Mouse (Mus musculus) right cerebral cortex, postnatal 10 days (tissue): ENCODE measurements around the gene Thsd7b.

Experiments used
- DNase-seq, 2 experiments: peaks; one replicate each; pipeline ENCODE4 v3.0.0; 2021; ENCODE audit warnings: low spot score in 2 of 2

Gene Thsd7b

DNA sequence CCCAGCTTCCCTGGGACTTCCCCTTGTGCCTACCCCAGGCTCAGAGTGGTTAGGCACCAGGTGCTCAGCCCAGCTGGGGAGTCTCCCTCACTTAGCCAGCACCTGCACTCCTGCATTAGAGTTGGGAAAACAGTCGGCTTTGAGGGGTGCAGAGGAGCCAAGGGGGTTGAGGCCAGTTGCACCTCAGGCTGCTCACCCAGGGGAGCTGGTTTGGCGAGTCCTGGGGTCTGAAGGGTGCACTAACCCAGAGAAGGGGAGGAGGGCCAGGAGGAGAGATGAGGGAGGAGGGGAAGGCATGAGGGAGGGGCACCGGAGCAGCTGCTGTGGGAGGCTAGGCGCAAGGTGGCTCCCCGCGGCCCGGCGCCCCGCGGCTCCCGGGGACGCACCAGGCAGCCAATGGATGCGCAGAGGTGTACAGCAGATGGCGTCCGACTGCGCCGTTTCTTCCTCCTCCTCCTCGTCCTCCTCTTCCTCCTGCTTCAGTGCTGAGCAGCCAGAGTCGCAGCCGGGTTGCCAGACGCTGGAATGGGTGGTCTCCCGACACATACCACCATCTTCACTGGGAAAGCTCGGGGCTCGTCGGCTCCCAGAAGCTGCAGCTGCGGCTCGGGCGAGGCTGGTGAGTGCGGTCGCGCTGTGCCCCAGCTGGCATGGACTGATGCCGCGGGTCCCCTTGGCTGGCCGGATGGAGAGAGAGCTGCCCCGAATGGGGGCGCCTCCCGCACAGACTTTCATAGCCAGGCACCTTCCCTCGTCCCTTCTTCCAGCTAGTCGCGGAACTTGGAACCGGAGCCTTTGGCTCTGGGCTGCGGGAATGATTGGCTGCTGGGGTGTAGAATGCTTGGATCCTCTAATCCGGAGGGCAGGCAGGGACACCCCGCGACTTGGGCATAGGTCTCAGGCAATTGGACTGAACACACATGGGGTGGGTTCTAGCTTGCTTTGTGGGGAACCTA, at the start of gene Thsd7b:
Gene Thsd7b (plus strand): TSS at position 321 of the 956 bp plus-strand sequence.
- DNase-seq: peak; percentile 64 to 65

GRCm38 (mm10) chr1:129244292-129244691, 28.8 kb upstream of the Thsd7b start:
- DNase-seq: peak; percentile 30 to 46

GRCm38 (mm10) chr1:129250704-129251443, 22.2 kb upstream of the Thsd7b start:
- DNase-seq: no peak

DNA sequence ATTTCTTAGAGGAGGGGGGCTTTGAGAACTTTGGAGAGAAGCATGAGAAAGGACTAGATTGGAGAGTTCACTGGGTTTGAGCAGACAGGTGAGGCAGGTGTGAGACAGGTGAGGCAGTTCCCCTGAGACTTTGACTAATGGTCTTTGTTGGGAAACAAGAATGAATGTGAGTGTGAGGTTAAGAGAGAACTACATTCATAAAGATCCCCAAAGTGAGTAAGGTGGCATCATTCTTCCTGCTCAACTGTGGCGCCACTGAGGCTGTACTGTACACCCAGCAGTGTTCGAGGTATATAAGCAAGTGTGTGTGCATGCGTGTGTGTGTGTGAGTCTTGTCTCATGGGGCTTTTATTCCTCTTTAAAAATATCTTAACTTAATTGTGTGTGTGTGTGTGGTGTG, 6.4 kb upstream of the Thsd7b start:
- no peak for DNase-seq

DNA sequence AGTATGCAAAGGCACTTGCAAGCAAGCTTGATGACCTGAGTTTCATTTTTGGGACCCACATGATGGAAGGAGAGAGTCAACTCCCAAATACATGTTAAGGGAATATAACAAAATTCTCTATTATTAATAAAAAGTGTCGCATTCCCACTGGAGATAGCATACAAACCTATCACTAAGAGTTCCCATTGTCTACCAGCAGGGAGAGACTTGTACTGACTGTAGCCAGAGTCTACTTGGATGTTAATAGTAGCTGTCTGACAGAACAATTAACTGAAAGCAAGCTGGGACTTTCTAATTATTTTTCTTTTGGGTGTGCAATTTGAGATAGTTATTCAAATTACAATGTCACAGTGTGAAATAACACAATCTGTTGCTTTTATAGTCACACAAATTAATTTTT, 31.1 kb downstream of the Thsd7b start:
- DNase-seq: no peak

- peak; percentile 24 for DNase-seq
These were observed 51.3 kb downstream of the Thsd7b start for GRCm38 (mm10) chr1:129324388-129324787.

GRCm38 (mm10) chr1:129324798-129325197, 51.7 kb downstream of the Thsd7b start:
- no peak for DNase-seq

- no peak for DNase-seq
These were observed 83.5 kb downstream of the Thsd7b start for GRCm38 (mm10) chr1:129356631-129357030.

DNA sequence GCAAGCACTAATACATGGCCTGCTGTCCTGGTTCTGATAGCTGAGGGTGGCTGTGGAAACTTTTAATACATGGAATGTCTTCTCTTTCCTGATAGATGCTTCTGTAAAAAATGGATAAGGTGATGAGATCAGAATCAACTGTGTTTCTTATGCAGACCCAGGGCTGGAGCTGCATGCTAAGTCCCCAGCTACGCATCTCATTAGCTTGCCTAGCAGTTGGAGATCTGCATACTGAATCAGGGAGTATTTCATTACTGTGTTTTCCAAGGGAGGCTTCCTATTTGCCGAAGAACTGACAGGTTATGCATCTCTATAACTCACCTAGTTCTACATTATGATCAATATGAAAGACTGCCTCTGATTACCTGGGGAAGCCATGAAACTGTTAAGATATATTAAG, 84.3 kb downstream of the Thsd7b start:
- DNase-seq: peak in 1 of 2 experiments; percentile 27

DNA sequence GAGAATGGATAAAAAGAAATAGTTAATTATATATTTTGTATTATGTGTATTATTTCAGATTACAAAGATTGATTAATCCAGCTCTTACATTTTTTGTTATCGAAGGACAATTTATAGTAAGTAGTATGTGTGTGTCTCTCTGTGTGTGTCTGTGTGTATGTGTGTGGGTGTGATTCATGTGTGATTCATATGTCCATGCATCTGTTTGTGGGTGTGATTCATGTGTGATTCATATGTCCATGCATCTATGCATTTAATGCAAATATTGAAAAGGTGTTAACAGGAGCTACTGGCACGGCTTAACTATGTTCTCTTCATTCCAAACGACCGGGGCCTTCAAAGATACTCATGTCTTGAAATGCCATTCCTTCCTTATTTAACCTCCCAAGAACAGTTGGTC, 90.3 kb downstream of the Thsd7b start:
- no peak for DNase-seq

DNA sequence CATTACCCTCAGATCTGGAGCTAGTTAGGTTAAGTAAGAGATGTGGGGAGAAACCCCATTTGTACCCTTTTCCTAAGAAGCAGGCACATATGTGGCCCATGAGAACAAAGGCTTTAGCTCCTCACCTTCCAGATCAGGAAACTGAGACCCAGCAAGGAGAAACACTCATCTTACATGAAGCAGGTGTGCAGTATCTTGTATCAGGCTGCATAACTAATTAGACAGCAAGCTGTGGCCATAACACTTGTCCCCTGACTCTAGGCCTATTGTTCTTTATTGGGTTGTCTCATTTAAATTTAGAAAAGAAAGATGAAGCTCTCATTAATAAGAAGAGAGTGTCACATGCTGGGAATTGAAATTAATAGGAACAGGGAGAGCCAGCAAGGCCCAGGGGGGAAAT, 91.7 kb downstream of the Thsd7b start:
- DNase-seq: no peak

- no peak for DNase-seq
These were observed 92.5 kb downstream of the Thsd7b start for GRCm38 (mm10) chr1:129365590-129365989.

DNA sequence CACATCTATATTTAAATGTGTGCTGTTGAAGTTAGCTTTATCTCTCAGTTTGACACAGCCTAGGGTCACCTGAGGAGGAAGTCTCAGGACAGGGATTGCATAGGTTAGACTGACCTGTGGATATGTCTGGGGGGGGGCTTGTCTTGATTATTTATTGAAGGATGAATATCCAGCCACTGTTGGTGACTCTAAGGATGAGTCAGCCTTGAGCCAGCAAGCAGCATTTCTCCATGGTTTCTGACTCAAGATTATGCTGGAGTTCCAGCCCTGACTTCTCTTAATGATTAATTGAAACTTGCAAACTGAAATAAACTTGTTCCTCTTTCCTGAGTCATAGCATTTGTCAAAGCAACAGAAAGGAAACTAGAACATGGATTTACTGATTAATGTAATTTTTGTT, 113.4 kb downstream of the Thsd7b start:
- DNase-seq: no peak

GRCm38 (mm10) chr1:129411584-129411983, 138.5 kb downstream of the Thsd7b start:
- DNase-seq: no peak

GRCm38 (mm10) chr1:129421581-129421980, 148.5 kb downstream of the Thsd7b start:
- peak; percentile 20 to 39 for DNase-seq

- DNase-seq: no peak
These were observed 191.3 kb downstream of the Thsd7b start for GRCm38 (mm10) chr1:129464414-129464813.

GRCm38 (mm10) chr1:129473504-129473903, 200.4 kb downstream of the Thsd7b start:
- no peak for DNase-seq

DNA sequence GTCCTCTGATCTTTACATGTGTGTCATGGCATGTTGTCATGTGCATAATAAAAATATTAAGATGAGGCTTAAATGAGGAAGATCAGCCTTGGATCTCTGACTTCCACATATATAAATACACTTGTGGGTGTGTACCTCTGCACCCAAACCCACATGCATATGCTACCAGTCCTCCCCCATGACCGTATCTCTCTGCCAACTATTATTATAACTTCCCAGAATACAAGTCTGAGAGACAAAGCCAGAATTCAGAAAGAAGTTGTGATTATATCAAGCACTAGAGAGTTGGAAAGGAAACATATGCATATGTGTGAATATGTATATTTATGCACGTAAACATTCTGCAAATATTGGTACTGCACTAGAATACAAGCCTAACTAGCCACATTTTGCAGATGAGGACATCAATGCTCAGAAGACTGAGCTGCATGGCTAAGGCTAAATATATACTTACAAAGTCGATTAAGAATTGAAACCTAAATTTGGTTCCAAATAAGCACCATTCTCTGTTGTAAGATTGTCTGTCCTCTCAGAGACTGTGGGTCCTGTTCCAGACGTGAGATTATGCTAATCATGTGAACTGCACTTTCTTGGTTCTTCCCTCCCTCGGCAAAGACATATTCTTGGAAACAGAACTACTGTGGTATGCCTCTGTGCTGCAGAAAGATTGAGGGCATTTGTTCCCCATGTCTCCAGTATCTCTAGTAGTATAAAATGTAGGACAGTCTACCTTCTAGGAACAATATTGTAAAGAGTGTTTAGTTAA, 211.3 kb downstream of the Thsd7b start:
- no peak for DNase-seq

DNA sequence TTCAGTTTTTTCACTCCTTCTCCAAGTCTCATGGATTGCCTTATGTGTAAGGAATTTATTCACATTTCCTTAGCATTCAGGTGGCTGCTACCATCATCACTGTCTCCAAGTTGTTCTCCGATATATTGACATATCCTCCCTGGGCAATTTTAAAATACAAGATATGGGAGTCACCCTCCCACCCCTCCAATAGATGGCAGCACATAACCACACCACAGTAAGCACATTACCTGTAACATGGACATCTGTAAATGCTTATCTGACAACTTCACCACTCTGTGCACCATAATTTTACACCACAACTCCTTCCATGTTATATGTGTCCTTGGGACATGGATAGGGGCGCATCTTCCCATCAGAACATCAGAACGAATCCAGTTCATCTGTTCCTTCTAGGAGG, 218.0 kb downstream of the Thsd7b start:
- DNase-seq: no peak

DNA sequence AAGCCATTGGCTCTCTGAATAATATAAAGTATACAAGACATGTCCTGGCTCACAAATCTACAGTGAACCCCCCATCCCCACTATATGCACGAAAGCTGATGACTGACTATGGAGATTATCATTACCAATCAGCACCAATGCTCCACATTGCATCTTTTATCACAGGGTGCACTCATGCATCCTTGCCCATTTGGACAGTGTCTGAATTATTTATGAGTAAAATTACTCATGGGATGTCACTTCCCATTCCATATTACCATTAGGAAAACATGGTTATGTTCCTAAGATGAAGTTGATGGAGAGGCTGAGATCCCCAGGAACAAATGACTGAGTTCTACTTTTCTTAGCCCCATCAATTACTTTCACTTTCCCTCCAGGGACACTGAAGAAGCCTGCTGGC, 220.8 kb downstream of the Thsd7b start:
- DNase-seq: no peak

- no peak for DNase-seq
These were observed 228.6 kb downstream of the Thsd7b start for GRCm38 (mm10) chr1:129501707-129502106.

- DNase-seq: no peak
These were observed 243.3 kb downstream of the Thsd7b start for GRCm38 (mm10) chr1:129516379-129516778.
